Mouse (Mus musculus): ENCODE results near the gene Mgrn1.

- TF ChIP-seq CTCF (IDR thresholded peaks at IDR 0.05; ENCODE audit: borderline replicate concordance, control insufficient read depth, extremely low read depth, insufficient read depth, low read length, poor library complexity) (no peak), POLR2A (IDR thresholded peaks at IDR 0.05; ENCODE audit: control insufficient read depth, extremely low read depth, insufficient read depth, low read length, poor library complexity) (no peak)
Observed at GRCm38 (mm10) chr16:4965392-4966129, 79.5 kb downstream of the Mgrn1 start.
